Mouse (Mus musculus): ENCODE data around the gene Tas2r113.
"Not testable (repeated sequence)": the region's sequence is repeated elsewhere in the genome, so short reads cannot be mapped to it uniquely, and the experiment has no call there.

The Tas2r113 gene

DNA sequence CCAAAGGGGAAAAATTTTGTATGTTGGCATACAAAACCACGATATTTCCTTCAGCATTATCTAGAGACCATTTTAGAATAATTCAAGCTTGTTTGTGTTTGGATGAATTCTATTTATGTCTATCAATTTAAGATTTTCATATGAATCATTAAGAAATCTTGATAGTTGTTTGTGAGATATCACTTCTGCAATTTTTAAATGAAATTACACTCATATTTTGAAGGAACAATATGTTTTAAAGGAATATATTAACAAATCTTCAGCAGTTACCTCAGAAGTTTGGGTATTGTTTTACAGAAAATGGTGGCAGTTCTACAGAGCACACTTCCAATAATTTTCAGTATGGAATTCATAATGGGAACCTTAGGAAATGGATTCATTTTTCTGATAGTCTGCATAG lies at the start of gene Tas2r113:
Gene Tas2r113 (plus strand): TSS at position 301 of the 400 bp plus-strand sequence.
- DNase-seq (ENCODE audit: inconsistent ontology term), result no peak

DNA sequence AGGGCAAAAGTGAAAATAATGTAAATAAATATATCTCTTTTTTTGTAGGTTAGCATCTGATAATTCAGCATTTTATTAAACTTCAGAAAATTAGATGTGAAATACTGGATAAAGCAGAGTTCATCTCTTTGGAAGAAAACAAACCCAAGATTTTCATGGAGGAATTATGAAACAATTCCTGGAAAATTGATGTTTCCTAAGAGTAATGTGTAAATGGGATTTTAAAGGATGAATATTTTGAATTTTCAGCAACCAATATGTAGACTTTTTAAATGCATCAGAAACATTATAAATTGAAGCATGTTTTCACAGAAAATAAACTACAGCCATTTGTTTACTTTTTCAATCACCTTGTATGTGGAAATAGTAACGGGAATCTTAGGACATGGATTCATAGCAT lies 46.0 kb upstream of the Tas2r113 start, which contains the start of gene Tas2r123:
Gene Tas2r123 (plus strand): TSS at position 301 of the 400 bp plus-strand sequence.
- DNase-seq (ENCODE audit: inconsistent ontology term), result no peak

DNA sequence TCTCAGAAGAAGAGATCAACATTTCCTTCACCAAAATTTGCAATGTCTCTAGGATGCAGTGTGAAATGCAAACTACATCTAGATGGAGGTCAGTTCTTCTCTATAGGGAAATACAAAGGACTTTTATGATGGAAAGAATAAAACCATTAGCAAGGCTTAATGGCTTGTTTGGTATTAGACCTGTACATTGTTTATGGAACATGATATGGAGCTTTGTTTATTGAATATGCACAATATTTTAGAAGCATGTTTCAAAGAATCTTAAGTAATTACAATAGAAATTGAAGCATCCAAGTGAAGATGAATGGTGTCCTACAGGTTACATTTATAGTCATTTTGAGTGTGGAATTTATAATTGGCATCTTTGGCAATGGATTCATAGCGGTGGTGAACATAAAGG lies 37.7 kb upstream of the Tas2r113 start, which contains the start of gene Tas2r116:
Gene Tas2r116 (plus strand): TSS at position 301 of the 400 bp plus-strand sequence.
- no peak for DNase-seq (ENCODE audit: inconsistent ontology term)

DNA sequence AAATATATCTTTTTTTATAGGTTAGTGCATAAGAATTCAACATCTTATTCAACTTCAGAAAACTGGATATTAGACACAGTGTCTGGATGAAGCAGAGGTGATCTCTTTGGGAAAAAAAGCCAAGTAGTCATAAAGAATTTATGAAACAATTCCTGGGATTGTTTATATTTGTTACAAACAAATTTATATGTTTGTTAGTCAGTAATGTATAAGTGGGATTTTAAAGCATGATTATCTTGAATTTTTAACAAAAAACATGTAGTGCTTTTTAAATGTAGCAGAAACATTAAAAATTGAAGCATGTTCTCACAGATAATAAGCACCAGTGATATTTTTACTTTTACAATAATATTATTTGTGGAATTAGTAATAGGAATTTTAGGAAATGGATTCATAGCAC lies 25.1 kb upstream of the Tas2r113 start, which contains the start of gene Tas2r110:
Gene Tas2r110 (plus strand): TSS at position 301 of the 400 bp plus-strand sequence.
- DNase-seq (ENCODE audit: inconsistent ontology term), result no peak

DNA sequence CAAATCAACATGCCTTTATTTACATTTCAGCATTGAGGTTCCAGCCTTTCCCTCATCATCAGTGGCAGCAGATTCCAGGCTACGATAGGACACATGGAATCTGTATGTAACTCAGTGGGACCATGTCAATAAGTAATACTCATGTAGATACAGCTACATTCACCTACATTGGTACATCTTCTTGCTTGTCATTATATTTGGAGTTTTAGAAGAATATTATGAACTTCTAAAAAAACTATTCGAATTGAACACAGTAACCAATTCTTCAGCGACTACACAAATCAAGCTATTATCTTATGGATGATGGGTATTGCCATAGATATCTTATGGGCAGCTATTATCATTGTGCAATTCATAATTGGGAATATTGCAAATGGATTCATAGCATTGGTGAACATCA lies 16.5 kb downstream of the Tas2r113 start, which contains the start of gene Tas2r125:
Gene Tas2r125 (plus strand): TSS at position 301 of the 400 bp plus-strand sequence.
- no peak for DNase-seq (ENCODE audit: inconsistent ontology term)

DNA sequence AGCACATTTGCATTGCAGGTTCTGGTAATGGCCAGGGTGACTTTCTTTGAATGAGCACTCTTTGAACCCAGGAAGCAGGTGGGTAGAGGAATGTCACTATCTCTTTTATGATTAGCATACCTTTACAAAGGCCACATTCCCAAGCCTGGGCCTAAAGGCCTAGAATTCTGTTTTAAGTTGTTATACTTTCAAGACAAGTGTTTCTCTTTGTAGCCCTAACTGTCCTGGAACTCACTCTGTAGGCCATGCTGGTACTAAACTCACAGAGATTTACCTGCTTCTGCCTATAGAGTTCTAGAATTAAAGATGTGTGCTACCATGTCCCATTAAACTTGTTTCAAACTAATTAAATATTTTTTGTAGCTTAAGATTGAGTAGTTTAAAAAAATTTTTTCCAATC lies 48.6 kb downstream of the Tas2r113 start:
- not testable (repeated sequence) for DNase-seq (ENCODE audit: inconsistent ontology term)
